8 mouse cellular contexts compared by ENCODE assay signal in the genomic region with DNA sequence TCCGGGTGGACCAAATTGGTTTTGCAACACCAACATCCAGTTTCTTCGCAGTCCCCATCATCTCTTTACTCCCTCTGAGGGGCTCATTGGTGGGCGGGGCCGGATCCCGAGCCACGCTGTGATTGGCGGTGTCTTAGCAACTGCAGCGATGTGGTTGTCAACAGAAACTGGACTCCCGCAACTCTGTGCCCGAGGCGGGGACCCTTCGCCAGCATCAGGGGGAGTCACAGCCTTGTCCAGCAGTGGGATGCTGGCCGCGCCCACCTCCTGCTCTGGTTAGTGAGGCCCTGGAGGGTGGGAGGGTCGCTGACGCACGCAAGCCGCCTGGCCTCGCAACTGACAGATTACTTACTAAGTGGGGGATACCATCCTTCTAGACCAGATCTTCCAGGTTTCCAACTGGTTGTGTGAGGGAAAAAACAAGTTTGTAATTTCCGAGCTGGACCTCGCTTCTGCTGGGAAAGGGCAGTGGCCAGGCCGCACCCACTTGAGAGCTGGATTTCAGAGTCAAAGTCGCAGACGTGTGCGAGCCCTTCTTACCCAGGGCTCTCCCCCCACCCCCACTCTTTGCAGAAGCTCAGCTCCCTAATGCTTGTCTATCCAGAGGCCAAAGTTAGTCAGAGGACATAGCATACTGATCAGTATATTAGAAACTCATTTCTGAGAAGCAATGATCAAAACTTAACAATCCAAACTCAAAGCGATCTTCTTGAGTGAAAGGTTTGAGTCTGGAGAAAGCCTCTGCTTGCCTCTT. TPM values are rescaled to one million over a fixed set of nuclear protein-coding genes. Genes with fewer than 3 reads are reported as not detected.
DNase-seq lines count a peak whose midpoint lies in the region; ATAC-seq lines count a peak whose summit lies in the region.

No protein-coding gene starts in this region.

- H3K27ac ChIP-seq in forebrain, embryonic 16.5 days (ENCODE audit: low read length), result peak overlapping the region; percentile 69
- no peak overlapping the region for H3K27ac ChIP-seq in lung, embryonic 15.5 days

- H3K4me3 ChIP-seq in forebrain, embryonic 16.5 days (replicated peaks; ENCODE audit: low read length), result peak overlapping the region; percentile 58
- peak overlapping the region; percentile 45 for H3K4me3 ChIP-seq in lung, embryonic 15.5 days

- intact Hi-C loops in heart, postnatal 25 days (cut with DNase I), result no loop called here

- H3K9me3 ChIP-seq in forebrain, embryonic 16.5 days (ENCODE audit: control insufficient read depth, low read length), result no peaks in the 10 kb centered on the region
- no peaks in the 10 kb centered on the region for H3K9me3 ChIP-seq in lung, embryonic 15.5 days

- peak; percentile 99 for ATAC-seq in forebrain, embryonic 16.5 days
- ATAC-seq in lung, embryonic 15.5 days (ENCODE audit: borderline replicate concordance, extremely low read depth, low FRiP score, low TSS enrichment), result peak; percentile 89; the same call in 1 of the 2 replicates
- ATAC-seq in neutrophil, adult 5-6 weeks (ENCODE audit: extremely low read depth, insufficient number of reproducible peaks, low FRiP score, poor library complexity, severe bottlenecking), result peak; percentile 57; the same call in 1 of the 2 replicates

- peaks cover 8% of the 10 kb centered on the region for H3K4me1 ChIP-seq in forebrain, embryonic 16.5 days (replicated peaks; ENCODE audit: control insufficient read depth, insufficient read depth, low read length)
- H3K4me1 ChIP-seq in lung, embryonic 15.5 days, result peaks cover 8% of the 10 kb centered on the region

- 2% methylated on average over 26 of the region's 26 CpGs for WGBS in forebrain, embryonic 16.5 days
- 3% methylated on average over 26 of the region's 26 CpGs for WGBS in lung, embryonic 15.5 days

- no peaks in the 10 kb centered on the region for H3K36me3 ChIP-seq in forebrain, embryonic 16.5 days (ENCODE audit: control insufficient read depth, insufficient read depth)
- no peaks in the 10 kb centered on the region for H3K36me3 ChIP-seq in lung, embryonic 15.5 days

- no peaks in the 10 kb centered on the region for H3K27me3 ChIP-seq in forebrain, embryonic 16.5 days (replicated peaks; ENCODE audit: control insufficient read depth, insufficient read depth, low read length)
- H3K27me3 ChIP-seq in lung, embryonic 15.5 days, result 0 out of 2 replicates have a peak, but pooled peaks cover 6% of the 10 kb centered on the region

- peak; percentile 73 for DNase-seq in CD4-positive helper T cell, adult 2 months (ENCODE audit: low read depth, low spot score)
- DNase-seq in adrenal gland, postnatal 36 days, result peak; percentile 56 to 69
- DNase-seq in heart, postnatal 25 days (ENCODE audit: low spot score), result peak; percentile 77
- DNase-seq in layer of hippocampus, adult 9-10 months (ENCODE audit: low spot score), result peak; percentile 32
- peak; percentile 40 to 55 for DNase-seq in thymus, adult 18-20 months

- peak overlapping the region; percentile 63 for H3K9ac ChIP-seq in forebrain, embryonic 16.5 days (replicated peaks; ENCODE audit: low read depth, low read length)
- H3K9ac ChIP-seq in lung, embryonic 15.5 days, result no peak overlapping the region; the same call in 1 of the 2 replicates

- peak overlapping the region; percentile 85 for H3K4me2 ChIP-seq in forebrain, embryonic 16.5 days (ENCODE audit: low read length)
- H3K4me2 ChIP-seq in lung, embryonic 15.5 days, result peak overlapping the region; percentile 85

RNA-seq across cellular contexts. Expression of a gene that starts 2.9 kb away (rescaled TPM):
- under 1 TPM; 0.69 to 0.83 TPM for total RNA-seq in adrenal gland, postnatal 36 days (2021)
- 0.89 and 1.9 TPM in 2 replicates for polyA plus RNA-seq in forebrain, embryonic 16.5 days (2015; fragmentation: Nextera tagmentation; extraction: Ambion mirVana)
- total RNA-seq in heart, postnatal 25 days (2021), result under 1 TPM; 0.31 to 0.34 TPM
- polyA plus RNA-seq in lung, embryonic 15.5 days (2015; fragmentation: Nextera tagmentation; extraction: Ambion mirVana), result 0.40 and 0.58 TPM in 2 replicates
- total RNA-seq in neutrophil, adult 5-6 weeks (2017), result 0.25 and 0.35 TPM in 2 replicates
